Mouse (Mus musculus): Measurements from ENCODE around the gene Fntb.
"Not testable (repeated sequence)": the region's sequence is repeated elsewhere in the genome, so short reads cannot be mapped to it uniquely, and the experiment has no call there.

Fntb gene

GRCm38 (mm10) chr12:76765354-76765851, at the start of gene Fntb, which contains the start of gene Churc1:
Gene Fntb, plus strand, starts transcription at chr12:76765589.
Gene Churc1, plus strand, starts transcription at chr12:76765538.
- peak; percentile 100 for DNase-seq (ENCODE audit: low read depth)

- no peak for DNase-seq (ENCODE audit: low read depth)
Observed at GRCm38 (mm10) chr12:76718384-76718783, 47.0 kb upstream of the Fntb start.

GRCm38 (mm10) chr12:76720572-76720971, 44.8 kb upstream of the Fntb start:
- DNase-seq (ENCODE audit: low read depth) = no peak

GRCm38 (mm10) chr12:76722026-76722425, 43.4 kb upstream of the Fntb start:
- no peak for DNase-seq (ENCODE audit: low read depth)

GRCm38 (mm10) chr12:76727955-76728354, 37.4 kb upstream of the Fntb start:
- no peak for DNase-seq (ENCODE audit: low read depth)

- no peak for DNase-seq (ENCODE audit: low read depth)
Observed at GRCm38 (mm10) chr12:76750866-76751459, 14.4 kb upstream of the Fntb start.

GRCm38 (mm10) chr12:76752652-76753318, 12.6 kb upstream of the Fntb start:
- no peak for DNase-seq (ENCODE audit: low read depth)

GRCm38 (mm10) chr12:76765901-76766630, 677 bp downstream of the Fntb start:
- DNase-seq (ENCODE audit: low read depth) = no peak

- no peak for DNase-seq (ENCODE audit: low read depth)
Observed at GRCm38 (mm10) chr12:76770841-76771500, 5.6 kb downstream of the Fntb start.

- DNase-seq (ENCODE audit: low read depth) = no peak
Observed at GRCm38 (mm10) chr12:76771540-76771939, 6.2 kb downstream of the Fntb start.

- no peak for DNase-seq (ENCODE audit: low read depth)
Observed at GRCm38 (mm10) chr12:76774652-76775051, 9.3 kb downstream of the Fntb start.

- no peak for DNase-seq (ENCODE audit: low read depth)
Observed at GRCm38 (mm10) chr12:76775132-76775531, 9.7 kb downstream of the Fntb start.

GRCm38 (mm10) chr12:76776898-76777297, 11.5 kb downstream of the Fntb start:
- no peak for DNase-seq (ENCODE audit: low read depth)

GRCm38 (mm10) chr12:76777845-76778244, 12.5 kb downstream of the Fntb start:
- DNase-seq (ENCODE audit: low read depth) = no peak

- DNase-seq (ENCODE audit: low read depth) = no peak
Observed at GRCm38 (mm10) chr12:76778305-76779083, 13.1 kb downstream of the Fntb start.

- no peak for DNase-seq (ENCODE audit: low read depth)
Observed at GRCm38 (mm10) chr12:76779951-76780350, 14.6 kb downstream of the Fntb start.

- no peak for DNase-seq (ENCODE audit: low read depth)
Observed at GRCm38 (mm10) chr12:76780639-76781468, 15.5 kb downstream of the Fntb start.

GRCm38 (mm10) chr12:76784056-76784619, 18.7 kb downstream of the Fntb start:
- DNase-seq (ENCODE audit: low read depth) = no peak

GRCm38 (mm10) chr12:76790446-76791084, 25.2 kb downstream of the Fntb start:
- no peak for DNase-seq (ENCODE audit: low read depth)

- DNase-seq (ENCODE audit: low read depth) = not testable (repeated sequence)
Observed at GRCm38 (mm10) chr12:76792540-76792939, 27.2 kb downstream of the Fntb start.
